Mouse (Mus musculus) hindbrain, embryonic 10.5 days (tissue): ENCODE data around the gene Rab32. TPM values are rescaled to one million over a fixed set of nuclear protein-coding genes. Genes with fewer than 3 reads are reported as not detected.

Experiments used
- polyA plus RNA-seq: library from polyadenylated mRNA; unstranded; fragments of >200 nt; fragmentation: Nextera tagmentation; extraction: Ambion mirVana; gene quantifications from 2 replicates; pipeline ENCODE4 v1.2.1, GENCODE M21; 2016

Gene Rab32
- polyA plus RNA-seq, 1 experiment from 2014 or later = 11.3 TPM

Other genes with a start within 250 kb of the Rab32 start
- gene Adgb, start 85.9 kb downstream of the Rab32 start, polyA plus RNA-seq = 0.17 and 0.21 TPM in 2 replicates
- gene Gm10944, start 123.1 kb upstream of the Rab32 start, polyA plus RNA-seq = not detected in 2 replicates